Mouse (Mus musculus): ENCODE measurements at regions not wholly inside any gene's neighbourhood (a gene's known extent, or its start where the extent isn't known, plus 50 kb on each side); places are given as distances from the start of the nearest gene placed in this dataset.

DNA sequence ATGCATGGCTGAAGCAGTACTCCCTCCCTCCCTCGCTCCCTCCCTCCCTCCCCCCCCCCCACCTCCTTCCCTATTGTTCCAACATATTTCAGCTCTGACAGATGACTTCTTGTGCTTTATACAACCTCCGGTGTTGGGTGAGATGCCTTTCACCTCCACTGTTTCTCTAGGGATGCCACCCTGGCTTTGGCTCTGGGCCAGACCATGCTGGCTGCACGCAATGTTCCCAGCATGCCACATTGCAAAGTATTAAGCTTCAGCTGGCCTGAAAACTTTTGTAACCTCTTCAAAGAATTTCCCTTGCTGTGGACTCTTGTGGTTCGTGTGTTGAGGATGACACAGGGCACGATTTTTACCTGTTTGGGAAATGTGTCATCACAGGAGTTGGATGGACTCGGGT lies 107.1 kb upstream of the Cd180 start:
- DNase-seq: peak in 1 of 2 experiments; percentile 37

DNA sequence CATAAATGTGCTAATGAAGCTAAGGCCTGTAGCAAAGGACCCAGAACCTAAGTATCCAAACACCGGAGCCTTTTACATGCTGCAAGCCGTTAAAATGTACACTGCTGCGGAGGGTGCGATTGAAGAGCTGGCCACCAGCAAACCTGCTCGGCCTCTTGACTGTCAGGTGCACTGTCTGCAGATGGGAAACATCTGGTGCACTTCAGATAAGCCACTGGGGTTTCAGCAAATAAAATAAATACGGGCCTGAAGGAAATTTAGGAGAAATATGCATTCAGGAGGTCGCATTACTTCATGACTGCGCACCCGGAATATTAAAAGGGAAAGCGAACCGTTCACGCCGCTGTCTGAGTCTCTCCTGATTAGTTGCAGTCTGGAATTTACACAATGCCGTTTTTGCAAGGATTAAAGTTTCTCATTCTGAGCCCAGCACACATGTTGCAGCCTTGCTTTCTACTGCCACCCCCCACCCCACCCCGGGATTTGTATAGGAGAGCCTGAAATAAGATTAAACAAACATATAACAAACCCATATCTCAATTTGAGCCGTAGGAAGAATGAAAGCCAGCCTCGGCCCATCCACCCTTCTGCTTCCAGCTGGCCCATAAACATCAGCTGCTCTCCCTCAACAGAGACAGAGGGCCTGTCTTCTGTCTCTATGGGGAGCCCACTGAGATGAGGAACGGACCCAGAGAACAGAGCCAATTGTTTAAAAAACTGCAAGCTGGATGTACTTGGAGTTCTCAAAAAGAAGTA lies 103.5 kb upstream of the Cd180 start:
- DNase-seq: peak; percentile 50 to 68

DNA sequence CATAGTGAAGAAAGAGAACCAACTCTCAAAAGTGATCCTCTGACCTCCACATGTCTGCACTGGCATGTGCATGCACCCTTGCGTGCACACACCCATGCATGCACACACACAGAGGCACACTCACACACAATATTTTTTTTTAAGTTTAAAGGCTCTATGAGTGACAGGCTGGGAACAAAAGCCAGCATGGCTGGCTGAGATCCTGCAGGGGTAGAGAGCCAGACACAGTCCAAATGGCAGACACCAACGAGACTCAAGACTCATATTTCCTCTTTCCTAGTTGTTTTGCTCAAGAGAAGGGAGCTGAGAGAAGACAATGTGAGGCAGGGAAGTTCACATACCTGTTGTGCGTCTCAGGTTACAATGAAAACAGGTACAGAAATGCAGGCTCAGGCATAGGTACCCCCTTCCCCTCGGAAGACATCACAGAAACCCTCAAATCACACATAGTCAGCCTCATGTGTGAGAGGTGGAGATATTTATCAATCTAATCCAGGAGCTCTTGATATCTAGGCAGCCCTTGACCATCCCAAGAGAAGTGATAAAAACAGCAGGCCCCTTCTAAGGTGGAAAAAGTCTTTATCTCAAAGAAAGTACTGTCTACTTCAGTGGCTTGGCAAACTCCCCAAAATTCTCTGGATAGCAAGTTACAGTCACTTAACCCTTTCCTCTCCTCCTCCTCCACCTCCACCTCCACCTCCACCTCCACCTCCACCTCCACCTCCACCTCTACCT lies 101.4 kb upstream of the Cd180 start:
- DNase-seq: no peak

DNA sequence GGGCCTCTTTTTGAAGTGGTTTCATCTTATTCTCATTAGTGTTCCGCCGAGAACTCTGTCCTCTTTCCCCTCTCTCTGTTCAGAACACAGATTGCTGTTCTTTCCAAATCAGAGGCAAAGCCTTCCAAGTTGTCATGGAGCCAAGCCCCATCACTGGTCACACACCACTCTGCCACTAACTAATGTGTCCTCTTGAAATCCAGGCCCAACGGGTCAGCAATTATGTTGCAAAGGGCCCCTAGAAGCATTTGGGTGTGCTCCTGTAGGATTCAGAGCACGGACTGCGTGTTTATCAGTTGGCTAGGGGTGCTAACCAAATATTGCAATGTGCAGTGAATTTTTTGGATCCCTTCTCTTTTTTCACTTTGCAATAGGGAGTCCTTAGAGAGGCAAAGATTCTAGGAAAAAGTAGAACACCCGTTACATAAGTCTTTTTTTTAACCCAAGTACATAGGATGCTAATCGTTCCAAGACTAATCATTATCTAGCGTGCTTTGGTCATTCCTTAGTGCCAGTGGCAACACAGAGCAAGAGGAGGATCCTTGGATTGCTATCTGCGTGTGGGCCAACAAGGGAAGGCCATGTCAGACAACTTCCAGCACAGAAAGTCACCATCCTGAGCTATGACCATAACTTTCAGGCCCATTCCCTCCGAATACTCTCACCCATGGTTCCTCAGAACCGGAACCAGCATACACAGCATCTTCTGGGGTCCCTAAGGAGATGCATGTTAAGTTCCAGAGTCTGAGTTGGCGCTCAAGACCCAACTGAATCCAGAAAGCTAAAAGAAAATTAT lies 99.8 kb upstream of the Cd180 start:
- peak; percentile 90 to 91 for DNase-seq

GRCm38 (mm10) chr13:102594201-102594600 lies 99.2 kb upstream of the Cd180 start:
- DNase-seq: no peak

- DNase-seq: peak; percentile 54 to 64
Measured at GRCm38 (mm10) chr13:102595602-102596001, 97.8 kb upstream of the Cd180 start.

DNA sequence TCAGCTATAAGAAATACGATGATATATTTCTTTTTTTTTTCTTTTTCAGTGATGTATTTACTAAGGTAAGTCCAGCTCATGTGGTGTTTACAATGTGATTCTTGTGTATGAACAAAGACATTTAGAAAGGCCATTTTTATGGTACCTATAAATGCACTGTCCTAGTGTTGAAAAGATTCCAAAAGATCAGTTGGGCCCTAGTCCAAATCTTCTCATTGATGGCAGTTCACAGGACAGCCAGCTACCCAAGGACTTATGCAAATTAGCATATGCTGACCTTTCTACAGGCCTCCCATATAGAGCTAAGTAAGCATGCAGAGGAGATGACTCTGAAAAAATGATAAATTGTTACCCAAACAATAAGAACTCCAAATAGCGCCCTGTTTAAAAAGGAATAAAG lies 97.3 kb upstream of the Cd180 start:
- no peak for DNase-seq

DNA sequence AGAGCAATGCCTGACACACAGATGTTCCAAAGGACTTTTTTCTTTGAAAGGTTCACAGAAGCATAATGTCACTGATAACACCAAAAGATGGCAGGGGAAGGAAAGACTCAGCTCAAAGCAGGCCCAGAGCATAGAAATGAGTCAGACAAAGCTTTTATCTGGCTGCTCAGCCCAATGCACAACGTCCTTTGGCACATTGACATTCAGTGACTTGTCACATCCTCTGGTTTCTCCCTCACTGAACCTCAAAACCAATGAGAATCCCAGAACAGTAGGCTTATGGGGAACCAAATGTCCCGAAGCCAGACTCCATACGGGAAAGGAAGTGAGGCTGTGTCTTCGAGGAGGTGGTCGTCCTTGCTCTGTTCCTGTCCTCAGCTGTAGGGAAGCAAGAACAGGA lies 95.2 kb upstream of the Cd180 start:
- DNase-seq: no peak

DNA sequence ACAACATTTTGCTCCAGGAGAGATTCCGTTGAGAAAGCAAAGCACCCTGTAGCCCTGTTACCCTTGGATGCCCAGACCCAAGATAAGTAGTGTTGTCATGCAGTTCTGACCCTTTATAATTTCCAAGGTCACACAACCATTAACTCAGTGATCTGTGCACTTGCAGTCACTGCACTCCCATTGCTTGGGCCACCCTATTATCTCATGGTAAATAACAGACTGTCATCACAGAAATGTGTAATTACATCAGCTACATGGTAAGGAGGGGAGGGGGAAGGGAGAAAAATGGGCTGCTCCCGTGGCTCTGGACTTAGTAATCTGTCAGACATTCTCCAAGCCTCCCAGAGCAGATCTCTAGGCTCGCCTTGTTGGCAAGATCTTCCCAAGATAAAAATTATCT lies 93.8 kb upstream of the Cd180 start:
- no peak for DNase-seq

DNA sequence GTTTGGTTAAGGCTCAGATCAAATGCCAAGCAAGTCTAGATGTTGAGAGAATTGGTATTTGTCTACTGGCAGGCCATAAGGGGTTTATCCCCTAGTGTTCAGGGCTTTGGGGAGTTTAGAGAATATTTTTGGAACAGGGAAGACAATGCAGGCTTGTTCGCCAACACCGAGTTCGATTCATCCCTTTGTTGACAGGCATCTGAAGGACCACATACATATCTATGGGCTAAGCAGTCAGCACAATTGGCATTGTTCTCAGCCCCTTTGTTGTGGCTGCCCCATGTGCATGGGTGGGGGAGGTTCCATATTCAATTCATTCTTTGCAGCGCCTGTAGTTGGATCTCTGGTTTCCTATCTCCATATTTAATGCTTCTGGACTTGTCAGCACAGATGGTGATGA lies 93.3 kb upstream of the Cd180 start:
- DNase-seq: no peak

DNA sequence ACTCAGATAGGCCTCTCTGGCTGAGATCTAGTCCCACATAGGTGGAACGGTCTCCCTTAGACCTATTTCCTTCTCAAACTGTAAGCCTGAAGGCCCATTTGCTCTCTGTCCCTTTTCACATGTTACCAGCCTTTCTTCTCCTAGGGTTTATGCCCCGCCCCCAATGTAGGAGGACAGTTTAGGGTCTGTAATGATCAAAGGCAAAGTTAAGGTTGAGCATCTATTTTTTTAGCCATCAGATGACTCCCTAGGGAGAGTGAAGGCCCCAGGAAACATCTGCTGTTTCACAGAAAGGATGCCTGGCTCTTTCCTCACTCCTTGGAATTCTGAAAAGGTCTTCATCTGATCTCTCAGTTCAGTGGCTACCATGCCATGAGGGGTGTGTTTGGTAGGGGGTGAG lies 68.9 kb upstream of the Cd180 start:
- peak; percentile 6 to 40 for DNase-seq

DNA sequence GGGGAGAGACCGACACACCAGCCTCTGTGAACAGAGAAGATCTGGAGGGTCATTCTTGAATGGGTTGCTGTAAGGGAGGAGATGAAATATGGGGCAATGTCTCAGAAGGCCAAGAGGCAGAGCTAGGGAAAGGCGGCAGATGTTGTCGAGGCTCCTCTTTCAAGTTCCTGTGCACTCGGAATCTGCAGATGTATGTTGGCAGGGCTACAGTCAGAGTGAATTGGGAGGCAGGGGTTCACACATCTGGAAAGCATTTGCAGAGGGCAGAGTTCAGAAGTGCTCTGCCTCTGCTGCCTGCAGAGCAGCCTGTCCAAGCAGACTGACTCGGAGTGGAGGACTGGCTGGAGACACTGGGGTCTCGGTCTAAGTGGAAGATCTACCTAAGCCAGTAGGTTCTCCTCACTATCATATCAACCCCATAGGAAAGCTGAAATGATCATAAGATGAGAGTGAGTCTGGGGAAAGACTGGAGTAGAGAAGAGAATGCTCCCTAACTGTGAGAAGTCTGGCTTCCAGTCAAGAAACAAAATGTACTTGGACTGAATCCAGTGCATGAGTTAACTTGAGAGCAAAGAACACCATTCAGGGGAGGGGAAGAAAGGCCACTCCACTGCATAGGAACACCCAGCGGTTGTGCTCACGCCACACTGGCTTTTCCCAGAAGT lies 68.1 kb upstream of the Cd180 start:
- peak; percentile 91 to 95 for DNase-seq

- no peak for DNase-seq
Measured at GRCm38 (mm10) chr13:102625836-102626340, 67.5 kb upstream of the Cd180 start.

GRCm38 (mm10) chr13:102627786-102628185 lies 65.6 kb upstream of the Cd180 start:
- no peak for DNase-seq

DNA sequence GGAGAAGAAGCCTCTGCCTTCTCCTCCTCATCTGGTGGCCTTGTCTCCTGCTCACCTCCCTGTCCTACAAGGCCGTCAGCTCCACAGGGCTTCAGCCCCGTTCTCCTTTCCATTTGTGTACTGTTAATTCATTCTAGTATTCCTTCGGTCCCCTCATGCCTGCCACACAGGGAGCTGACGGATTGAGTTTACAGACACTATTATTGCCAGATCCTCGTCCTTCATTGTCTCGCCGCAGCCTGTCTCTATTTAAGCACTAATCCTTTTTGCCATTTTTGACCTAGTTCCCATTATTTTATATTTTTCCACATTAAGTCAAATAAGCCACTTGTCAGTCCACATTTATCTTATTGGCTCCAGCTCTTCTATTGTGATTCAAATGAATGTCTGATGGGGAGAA lies 64.2 kb upstream of the Cd180 start:
- DNase-seq: no peak

DNA sequence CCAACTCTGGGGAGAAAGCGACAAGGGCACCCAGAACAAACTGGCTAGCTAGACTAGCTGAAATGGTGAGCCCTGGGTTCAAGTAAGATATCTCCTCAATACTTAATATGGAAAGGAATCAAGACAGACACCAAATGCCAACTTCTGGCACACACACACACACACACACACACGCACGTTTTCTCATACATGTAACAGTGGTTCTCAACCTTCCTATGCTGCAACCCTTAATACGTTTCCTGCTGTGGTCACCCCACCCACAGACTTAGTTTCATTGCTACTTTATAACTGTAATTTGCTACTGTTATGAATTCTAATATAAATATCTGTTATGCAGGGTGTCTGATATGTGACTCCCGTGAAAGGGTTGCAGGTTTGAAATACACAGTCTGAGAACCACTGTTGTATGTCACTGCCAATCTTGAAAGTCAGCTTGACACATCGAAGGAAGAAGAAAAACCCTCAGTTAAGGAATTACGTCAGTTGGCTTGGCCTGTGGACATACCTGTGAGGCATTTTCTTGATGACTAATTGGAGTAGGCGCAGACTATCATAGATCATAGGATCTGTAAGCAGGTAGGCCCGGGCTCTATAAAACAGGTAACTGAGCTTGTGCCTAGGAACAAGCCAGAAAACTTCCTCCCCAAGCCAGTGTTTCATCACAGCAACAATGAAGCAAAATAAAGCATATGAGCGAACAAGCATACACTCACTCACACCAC lies 59.0 kb upstream of the Cd180 start:
- no peak for DNase-seq

- no peak for DNase-seq
Measured at GRCm38 (mm10) chr13:102636032-102636431, 57.3 kb upstream of the Cd180 start.

GRCm38 (mm10) chr13:102637059-102637458 lies 56.3 kb upstream of the Cd180 start:
- no peak for DNase-seq

DNA sequence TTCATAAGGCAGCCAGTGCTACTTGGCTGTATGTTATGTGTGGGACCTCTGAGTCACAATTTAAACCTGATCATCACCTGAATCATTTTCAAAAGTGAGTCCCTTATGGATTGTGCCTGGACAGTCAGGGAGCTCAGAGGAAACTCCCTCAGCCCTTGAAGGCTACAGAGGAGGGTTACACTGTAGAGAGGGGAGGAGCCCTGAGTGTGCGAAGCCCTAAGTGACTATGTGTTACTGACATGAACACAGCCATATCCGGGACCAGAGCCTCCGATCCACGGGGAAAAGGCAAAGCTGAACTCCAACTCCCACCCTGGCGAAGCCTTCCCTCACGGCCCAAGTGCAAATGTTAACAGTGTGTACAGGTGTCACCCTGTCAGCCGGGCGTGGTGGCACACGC lies 53.7 kb upstream of the Cd180 start:
- DNase-seq: no peak

GRCm38 (mm10) chr13:102640171-102640570 lies 53.2 kb upstream of the Cd180 start:
- no peak for DNase-seq

Data from heart, adult 18-20 months (tissue).